Mouse (Mus musculus) heart, adult 9 months (tissue): ENCODE results near the gene Ppm1l.

Experiments used
- DNase-seq, 2 experiments: peaks; one replicate each; pipeline ENCODE4 v3.0.0; 2022; ENCODE audit warnings: low spot score in 2 of 2

The Ppm1l gene

DNA sequence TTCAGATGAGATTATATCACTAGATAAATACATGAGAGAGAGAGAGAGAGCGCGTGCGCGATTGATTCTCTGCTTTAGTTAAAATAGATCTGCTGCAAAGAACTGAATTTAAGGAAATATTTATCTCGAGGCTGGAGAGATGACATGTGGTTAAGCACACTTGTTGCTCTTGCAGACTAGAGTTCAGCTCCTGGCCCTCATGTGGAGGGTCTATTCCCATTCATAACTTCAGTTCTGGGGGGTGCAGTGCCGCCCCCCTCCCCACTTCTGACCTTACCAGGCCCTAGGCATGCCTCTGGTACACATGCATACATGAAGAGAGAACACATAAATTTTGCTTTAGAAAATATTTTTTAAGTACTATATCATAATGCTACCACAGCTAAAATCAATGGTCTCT, 280.6 kb downstream of the Ppm1l start:
- DNase-seq, result no peak

DNA sequence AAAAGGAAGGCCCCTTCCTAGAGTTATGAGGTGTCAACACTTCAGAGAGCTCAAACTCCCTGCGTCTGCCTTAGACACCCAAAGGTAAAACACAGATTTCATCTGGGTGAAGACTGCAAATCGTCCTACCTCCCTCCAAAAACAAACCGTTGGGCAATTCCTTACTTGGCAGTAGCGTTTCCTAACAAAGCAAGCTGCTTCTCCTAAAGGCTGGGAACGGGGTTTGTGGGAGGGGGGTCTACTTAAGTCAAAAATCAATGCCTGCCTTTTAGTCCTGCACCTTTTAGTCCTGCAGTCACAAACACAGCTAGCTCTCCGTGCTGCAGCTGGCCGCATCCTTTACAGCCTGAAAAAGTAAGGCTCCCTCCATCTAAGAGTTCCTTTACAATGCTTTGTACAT, 281.2 kb downstream of the Ppm1l start:
- no peak for DNase-seq

DNA sequence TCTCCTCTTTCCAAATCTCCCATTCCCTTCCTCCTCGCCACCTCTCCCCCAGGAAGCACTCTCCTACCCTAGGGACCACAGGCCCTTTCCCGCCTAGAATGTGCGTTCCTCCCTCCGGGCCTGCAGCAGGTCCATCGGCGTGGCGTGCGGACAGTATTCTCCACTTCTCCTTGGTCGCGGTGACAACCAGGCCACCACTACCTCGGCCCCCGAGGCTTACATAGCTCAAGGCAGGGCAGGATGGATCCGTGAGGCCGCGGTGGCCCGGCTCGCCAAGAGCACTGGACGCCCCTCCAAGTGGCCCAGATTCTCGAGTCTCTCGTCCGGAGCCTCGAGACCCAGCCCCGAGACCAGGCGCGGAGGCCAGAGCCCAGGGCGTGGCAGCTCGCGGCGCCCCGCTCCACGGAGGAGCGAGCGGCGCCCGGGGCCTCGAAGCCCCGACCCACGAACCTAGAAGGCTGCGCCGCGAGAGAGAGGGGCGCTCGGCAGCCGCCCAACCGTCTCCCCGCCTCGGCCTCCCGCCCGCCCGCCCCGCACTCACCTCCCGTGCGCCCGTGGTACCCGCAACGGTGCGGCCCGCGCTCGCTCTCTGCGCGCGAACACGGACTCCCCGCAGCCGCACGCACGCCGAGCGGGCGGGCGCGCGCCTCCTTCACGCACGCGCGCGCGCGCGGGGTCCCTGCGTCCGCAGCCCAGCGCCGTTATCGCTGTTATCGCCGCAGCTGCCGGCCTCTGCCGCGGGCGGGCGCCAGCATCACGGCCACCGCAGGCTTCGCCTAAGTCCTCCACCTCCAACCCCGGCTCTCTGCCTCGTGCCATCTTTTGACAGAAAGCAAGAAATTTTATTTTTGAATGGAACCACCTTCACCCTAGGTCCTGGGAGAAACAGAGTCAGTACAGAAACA, 281.9 kb downstream of the Ppm1l start, which contains the start of gene B3galnt1:
B3galnt1 (minus strand) TSS at position 700 of the 905 bp plus-strand sequence.
- DNase-seq, result peak; percentile 50 to 63

DNA sequence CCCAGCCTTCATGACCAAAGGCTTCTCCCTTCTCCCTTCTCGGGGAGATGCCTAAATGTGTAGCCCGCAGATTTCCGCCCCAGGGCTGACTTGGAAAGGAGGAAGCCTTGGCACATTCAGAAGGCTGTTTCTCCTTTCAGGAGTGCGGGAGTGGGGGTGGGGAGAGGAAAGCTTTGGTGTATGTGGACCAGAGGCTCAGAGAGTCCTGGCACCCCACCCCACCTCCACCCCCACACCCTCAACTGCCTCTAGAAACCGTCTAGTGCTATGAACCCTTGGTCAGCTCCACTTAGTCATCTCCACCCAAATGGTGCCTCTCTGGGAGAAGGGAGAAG, 282.5 kb downstream of the Ppm1l start:
- no peak for DNase-seq

DNA sequence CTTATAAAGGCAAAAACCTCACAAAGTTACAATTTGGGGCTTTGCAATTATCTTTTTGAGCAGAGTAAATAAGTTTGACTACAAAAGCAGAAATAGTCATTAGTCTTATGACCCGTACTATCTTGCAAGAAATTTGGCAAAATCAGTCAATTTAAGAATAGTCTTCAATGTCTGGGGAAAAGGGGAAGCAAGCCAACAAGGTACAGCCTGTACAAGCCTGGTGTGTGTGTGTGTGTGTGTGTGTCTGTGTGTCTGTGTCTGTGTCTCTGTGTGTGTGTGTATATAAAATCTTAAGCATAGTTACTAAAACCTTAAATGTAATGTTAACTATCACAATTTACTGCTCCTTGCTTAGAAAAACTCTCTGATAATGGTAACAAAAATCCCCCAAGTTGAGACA, 290.3 kb downstream of the Ppm1l start:
- DNase-seq, result no peak

DNA sequence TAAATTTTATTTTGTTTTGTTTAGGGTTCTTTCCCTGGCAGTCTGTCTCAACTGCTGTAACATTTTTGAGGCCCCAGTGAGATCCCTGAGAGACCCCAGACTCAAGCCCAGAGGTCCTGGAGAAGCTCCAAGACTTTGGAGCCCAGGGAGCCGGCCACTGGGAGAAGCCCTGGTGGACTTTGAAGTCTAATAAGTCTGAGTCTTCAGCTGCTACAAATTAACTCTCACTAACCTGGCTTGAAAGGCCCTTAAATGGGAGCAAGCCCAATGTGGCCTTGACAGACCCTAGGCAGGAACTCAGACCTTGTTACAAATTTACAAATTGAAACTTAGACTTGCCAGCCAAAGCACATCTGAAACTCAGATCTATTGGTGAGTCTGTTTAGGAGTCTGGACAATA, 290.8 kb downstream of the Ppm1l start:
- no peak for DNase-seq

DNA sequence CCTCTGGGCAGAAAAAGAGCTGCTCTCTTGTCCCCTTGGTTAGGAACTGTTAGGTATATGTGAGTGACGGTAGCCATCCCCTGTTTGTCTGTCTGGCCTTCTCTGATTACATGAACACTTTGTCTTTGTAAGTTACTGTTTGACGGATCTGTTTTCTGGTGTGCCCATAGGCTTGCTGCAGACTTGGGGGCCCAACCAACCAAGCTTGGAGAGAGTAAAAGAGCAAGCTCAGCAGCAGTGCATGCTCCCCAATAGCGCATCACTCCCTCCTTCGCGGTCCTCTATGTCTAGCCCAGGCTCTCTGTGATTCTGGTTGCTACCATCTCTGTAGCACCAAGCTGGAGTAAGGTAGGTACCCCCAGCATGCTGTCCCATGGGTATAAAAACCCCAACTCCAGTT, 291.2 kb downstream of the Ppm1l start:
- DNase-seq, result no peak
